Mouse (Mus musculus) stomach, embryonic 16.5 days (tissue): ENCODE results near the gene Gm19684. TPM values are rescaled to one million over a fixed set of nuclear protein-coding genes. Genes with fewer than 3 reads are reported as not detected.
"Not testable (repeated sequence)": the region's sequence is repeated elsewhere in the genome, so short reads cannot be mapped to it uniquely, and the experiment has no call there.

Experiments used
- ATAC-seq: fragments of 200-750 bp; cut with Nextera tagmentation; 2 replicates; pipeline ENCODE4 v1.8.0; 2017; ENCODE audit warnings: moderate number of reproducible peaks, moderate TSS enrichment; ENCODE audit not compliant: insufficient read depth, low FRiP score
- H3K27ac ChIP-seq: fragments of 300-500 bp; sonication (generic); 2 replicates; pipeline ENCODE4 v1.5.1; 2014; ENCODE audit warnings: low read length
- H3K27me3 ChIP-seq: fragments of 300-500 bp; sonication (generic); 2 replicates; pipeline ENCODE4 v1.6.1; 2014; ENCODE audit warnings: low read length, control low read depth, mixed read lengths; ENCODE audit not compliant: control insufficient read depth, insufficient read depth
- H3K36me3 ChIP-seq: fragments of 300-500 bp; sonication (generic); 2 replicates; pipeline ENCODE4 v1.6.1; 2014; ENCODE audit warnings: low read length; ENCODE audit not compliant: control insufficient read depth, insufficient read depth
- H3K4me1 ChIP-seq: fragments of 300-500 bp; sonication (generic); 2 replicates; pipeline ENCODE4 v1.6.1; 2014; ENCODE audit warnings: low read length, control low read depth, mixed read lengths; ENCODE audit not compliant: control insufficient read depth, insufficient read depth
- H3K4me2 ChIP-seq: fragments of 300-500 bp; sonication (generic); 2 replicates; pipeline ENCODE4 v1.6.1; 2014; ENCODE audit warnings: low read depth, low read length, mixed read lengths
- H3K4me3 ChIP-seq: fragments of 300-500 bp; sonication (generic); replicated peaks from 2 replicates; pipeline ENCODE4 v1.5.1; 2014; ENCODE audit warnings: mild to moderate bottlenecking, low read length
- H3K9ac ChIP-seq: fragments of 300-500 bp; sonication (generic); 2 replicates; pipeline ENCODE4 v1.6.1; 2014; ENCODE audit warnings: low read length
- H3K9me3 ChIP-seq: fragments of 300-500 bp; sonication (generic); replicated peaks from 2 replicates; pipeline ENCODE4 v1.6.1; 2016; ENCODE audit warnings: low read length, control low read depth; ENCODE audit not compliant: control insufficient read depth
- WGBS: fragments of 180-500 bp; shearing (Covaris S2); extraction: QIAGEN DNeasy Blood & Tissue Kit; methylation state at CpG from one replicate; pipeline ENCODE4 v1.1.7; 2014; 5-methylcytosine and 5-hydroxymethylcytosine counted together
- polyA plus RNA-seq: library from polyadenylated mRNA; unstranded; fragments of >200 nt; fragmentation: Nextera tagmentation; extraction: Ambion mirVana; gene quantifications from 2 replicates; pipeline ENCODE4 v1.2.1, GENCODE M21; 2015

The Gm19684 gene
- polyA plus RNA-seq = not detected in 2 replicates

DNA sequence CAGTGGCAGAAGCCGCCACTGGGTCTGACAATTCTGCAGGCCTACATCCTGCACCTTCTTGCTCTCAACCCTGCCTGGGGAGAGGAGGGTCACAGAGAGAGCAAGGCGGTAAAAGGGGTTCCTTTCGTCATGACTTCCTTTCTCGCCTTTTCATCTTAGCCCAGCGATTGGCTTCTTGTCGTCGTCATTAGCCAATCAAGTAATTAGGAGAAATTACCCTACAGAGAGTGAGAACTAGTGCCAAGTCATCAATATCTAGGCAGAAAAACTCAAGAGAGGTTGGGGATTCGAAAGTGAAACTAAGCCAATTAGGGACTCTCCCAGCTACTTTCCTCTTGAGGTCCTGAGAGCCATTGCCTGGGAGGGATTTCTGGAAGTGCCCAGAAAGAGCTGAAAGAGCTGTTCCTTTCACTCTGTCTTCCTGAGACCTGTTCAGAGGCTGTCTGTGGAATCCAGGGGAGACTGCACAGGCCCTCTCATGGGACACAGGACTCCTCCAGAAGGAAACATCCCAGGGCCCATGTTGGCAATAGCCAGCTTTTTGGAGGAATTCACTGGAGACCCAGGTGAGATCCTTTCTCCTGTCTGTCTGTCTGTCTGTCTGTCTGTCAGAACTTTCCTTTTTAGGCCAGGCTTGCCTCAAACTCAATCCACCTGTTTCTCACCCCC is at the start of gene Gm19684:
Gm19684 (plus strand) TSS at position 327 of the 669 bp plus-strand sequence.
- H3K36me3 ChIP-seq, H3K9me3 ChIP-seq, H3K4me1 ChIP-seq, H3K27ac ChIP-seq, H3K27me3 ChIP-seq: not testable (repeated sequence)
- peak within 1 kb of the TSS; percentile 20 for H3K4me3 ChIP-seq
- peak; percentile 68; the same call in 1 of the 2 replicates for ATAC-seq
- H3K4me2 ChIP-seq = peak within 1 kb of the TSS; percentile 50
- peak within 1 kb of the TSS; percentile 16; the same call in 1 of the 2 replicates for H3K9ac ChIP-seq
- 7% methylated on average over 8 of the region's 8 CpGs for WGBS

DNA sequence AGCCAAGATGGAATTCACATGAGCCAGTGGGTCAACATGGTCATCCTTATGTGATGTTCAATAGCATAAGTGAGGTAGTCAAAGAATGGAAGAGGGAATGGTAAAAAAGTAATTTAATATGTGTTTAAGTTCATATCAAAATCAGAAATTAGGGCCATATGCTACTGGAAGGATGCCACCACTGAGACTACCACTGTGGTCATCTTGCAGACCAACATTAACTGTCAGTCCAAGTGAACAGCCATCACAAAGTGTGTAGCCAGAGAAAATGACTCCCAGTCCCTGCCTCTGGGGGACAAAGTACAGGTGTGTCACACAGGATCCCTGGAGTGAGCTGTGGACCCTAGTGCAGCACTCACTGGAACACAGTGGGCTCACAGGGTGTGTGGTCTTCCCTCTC is 39.6 kb upstream of the Gm19684 start:
- not testable (repeated sequence) for H3K4me2 ChIP-seq, H3K36me3 ChIP-seq, H3K27me3 ChIP-seq, H3K4me1 ChIP-seq, ATAC-seq, H3K9me3 ChIP-seq, H3K4me3 ChIP-seq, H3K27ac ChIP-seq, H3K9ac ChIP-seq

DNA sequence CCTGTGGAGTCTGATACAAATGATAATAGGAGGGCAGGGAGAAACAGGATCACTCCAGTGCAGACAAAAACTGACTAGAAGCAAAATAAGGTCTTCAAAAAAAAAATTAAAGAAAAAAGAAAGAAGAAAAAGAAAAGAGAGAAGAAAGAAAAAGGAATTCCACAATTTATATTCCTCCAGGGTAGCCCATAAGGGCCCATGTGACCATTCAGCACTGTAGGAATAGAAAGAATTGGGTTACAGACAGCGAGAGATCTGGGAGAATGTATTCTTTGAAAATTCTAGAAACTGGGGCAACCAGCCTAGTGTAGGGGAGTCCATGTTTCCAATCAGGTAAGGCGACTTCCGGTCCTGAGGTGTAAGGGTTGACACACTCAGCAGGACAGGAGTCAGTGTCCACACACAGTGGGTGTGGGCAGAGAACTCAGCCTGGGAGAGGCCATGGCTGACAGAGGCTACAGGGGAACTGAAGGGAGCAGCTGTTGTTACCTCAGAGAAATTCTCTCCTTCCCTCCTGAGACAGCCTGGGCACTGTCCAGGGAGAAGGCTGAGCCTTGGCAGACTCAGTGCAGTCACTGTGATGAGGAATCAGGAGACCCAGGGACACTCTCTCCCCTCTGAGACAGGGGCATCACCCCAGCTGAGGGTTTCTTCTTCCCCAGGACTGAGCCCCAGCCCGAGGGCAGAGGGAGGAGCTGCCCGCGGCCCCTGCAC is 38.8 kb upstream of the Gm19684 start:
- ATAC-seq, H3K27ac ChIP-seq, H3K4me1 ChIP-seq, H3K9me3 ChIP-seq, H3K36me3 ChIP-seq, H3K9ac ChIP-seq, H3K27me3 ChIP-seq: not testable (repeated sequence)
- H3K4me3 ChIP-seq = peak overlapping the region; percentile 60
- 37% methylated on average over 4 of the region's 6 CpGs for WGBS
- peak overlapping the region; percentile 99 for H3K4me2 ChIP-seq

DNA sequence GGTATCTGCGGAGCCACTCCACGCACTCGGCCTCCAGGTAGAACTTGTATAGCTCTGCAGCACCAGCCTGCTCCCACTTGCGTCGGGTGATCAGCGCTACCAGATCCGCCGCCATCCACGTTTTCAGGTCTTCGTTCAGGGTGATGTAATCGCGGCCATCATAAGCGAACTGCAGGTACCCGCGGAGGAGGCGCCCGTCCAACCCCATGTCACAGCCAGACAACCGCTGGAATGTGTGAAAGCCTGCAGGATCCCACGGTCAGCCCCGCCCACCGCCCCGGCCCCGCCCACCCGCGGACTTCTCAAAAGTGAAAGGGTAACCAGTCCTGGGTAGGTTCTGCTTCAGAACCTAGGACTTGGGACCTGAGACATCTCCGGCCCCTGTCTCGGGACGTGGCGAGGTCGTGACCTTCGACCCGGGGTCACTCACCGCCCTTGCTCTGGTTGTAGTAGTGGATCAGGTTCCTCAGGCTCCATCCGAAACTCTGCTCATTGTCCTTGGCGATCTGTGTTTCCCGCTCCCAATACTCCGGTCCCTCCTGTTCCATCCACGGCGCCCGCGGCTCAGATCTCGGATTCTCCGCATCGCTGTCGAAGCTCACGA is 38.1 kb upstream of the Gm19684 start:
- WGBS = 2% methylated on average over 46 of the region's 46 CpGs
- no peak overlapping the region for H3K27ac ChIP-seq
- ATAC-seq = peak; percentile 77

DNA sequence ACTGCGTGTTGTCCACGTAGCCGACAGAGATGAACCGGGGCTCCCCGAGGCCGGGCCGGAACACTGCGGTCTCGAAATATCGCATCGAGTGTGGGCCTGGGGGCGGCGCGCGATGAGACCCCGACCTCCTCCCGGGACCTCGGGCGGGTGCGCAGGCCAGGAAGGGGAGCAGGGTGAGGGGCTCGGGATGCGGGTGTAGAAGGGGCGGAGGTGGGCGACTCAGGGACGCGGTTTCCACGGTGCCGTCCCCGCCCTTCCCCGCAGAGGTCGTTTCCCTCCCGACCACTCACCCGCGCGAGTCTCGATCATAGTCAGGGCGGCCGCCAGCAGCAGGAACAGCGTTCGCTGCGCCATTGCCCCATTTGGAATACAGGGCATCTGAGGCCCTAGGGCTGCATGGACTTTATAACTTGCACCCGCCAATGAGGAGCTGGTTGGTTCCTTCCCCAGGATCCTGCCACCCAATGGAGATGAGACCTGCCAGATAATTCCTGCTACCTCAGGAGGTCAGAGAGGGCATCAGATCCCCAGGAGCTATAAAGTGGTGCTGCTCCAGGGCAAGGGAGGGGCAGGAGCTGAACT is 37.5 kb upstream of the Gm19684 start:
- under 1% methylated on average over 41 of the region's 42 CpGs for WGBS
- H3K9ac ChIP-seq = peak overlapping the region; percentile 63
- peak; percentile 50; the same call in 1 of the 2 replicates for ATAC-seq
- H3K27ac ChIP-seq = no peak overlapping the region
- H3K36me3 ChIP-seq = no peaks in the 10 kb centered on the region
- H3K27me3 ChIP-seq = peaks cover 7% of the 10 kb centered on the region; the same call in 1 of the 2 replicates
- peak overlapping the region; percentile 60 for H3K4me3 ChIP-seq
- no peaks in the 10 kb centered on the region; the same call in 1 of the 2 replicates for H3K4me1 ChIP-seq
- peak overlapping the region; percentile 99 for H3K4me2 ChIP-seq
- H3K9me3 ChIP-seq = no peaks in the 10 kb centered on the region

More for the DNA sequence above, 38.1 kb upstream of the Gm19684 start:
- Histone ChIP-seq H3K4me2 (peak overlapping the region; percentile 99), H3K4me1 (no peaks in the 10 kb centered on the region; the same call in 1 of the 2 replicates), H3K27me3 (peaks cover 7% of the 10 kb centered on the region; the same call in 1 of the 2 replicates), H3K36me3 (no peaks in the 10 kb centered on the region), H3K9ac (peak overlapping the region; percentile 63), H3K4me3 (peak overlapping the region; percentile 60), H3K9me3 (no peaks in the 10 kb centered on the region)

DNA sequence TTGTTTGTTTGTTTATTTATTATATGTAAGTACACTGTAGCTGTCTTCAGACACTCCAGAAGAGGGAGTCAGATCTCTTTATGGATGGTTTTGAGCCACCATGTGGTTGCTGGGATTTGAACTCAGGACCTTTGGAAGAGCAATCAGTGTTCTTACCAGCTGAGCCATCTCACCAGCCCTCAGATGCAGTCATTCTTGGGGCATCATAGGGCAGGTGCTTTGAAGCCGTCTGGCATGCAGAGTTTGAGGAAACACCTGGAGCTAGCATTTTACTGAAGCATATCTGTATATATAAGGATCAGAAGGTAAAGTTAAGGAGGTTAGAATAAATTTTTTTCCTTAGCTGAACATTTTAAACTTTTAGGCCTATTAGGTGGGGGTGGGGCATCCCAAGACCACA is 35.5 kb upstream of the Gm19684 start:
- H3K27me3 ChIP-seq, H3K4me2 ChIP-seq, H3K27ac ChIP-seq, ATAC-seq, H3K9ac ChIP-seq, H3K4me3 ChIP-seq, H3K9me3 ChIP-seq, H3K36me3 ChIP-seq, H3K4me1 ChIP-seq: not testable (repeated sequence)
- WGBS = 48% methylated on average over 1 of the region's 1 CpGs

DNA sequence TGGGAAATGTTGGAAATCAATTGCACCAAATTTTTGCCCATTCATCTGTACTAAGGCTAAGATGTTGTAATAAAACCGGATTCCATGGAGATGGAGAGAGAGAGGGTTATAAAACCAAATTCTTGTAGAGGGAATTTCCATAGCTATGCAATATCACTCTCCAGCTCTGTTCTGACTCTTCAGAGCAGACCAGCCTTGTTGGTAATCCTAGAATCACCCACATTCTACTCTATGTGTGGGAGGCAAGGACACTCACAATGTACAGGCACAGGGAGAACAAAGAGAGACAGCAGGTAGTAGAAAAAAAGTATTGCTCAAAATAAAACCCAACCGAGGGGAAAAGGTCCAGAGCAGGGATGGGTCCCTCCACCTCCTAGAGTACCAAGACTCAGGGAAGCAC is 29.5 kb upstream of the Gm19684 start:
- H3K4me3 ChIP-seq, H3K4me1 ChIP-seq, H3K36me3 ChIP-seq, H3K27me3 ChIP-seq, H3K4me2 ChIP-seq, H3K27ac ChIP-seq, H3K9me3 ChIP-seq, H3K9ac ChIP-seq, ATAC-seq: not testable (repeated sequence)
- no CpG with 5 or more reads among the region's 2 CpGs for WGBS

DNA sequence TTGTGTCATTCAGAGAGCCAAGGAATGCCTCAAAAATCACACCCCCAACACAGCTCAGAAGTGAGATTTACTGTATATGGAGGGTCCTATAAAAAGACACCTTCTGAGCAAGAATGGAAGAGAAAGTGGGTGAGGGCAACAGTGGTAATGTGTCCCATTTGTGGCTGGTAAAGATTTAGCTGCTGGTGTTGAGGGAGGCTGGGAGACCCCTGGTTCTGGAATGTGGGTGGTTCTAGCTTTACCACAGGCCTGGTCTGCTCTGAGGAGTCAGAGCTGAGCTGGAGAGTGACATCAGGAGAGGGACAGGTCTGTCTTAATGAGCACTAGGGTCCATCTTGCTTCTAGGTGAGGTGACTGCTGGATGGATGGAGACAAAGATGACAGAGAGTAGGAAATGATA is 29.0 kb upstream of the Gm19684 start:
- not testable (repeated sequence) for H3K4me3 ChIP-seq, ATAC-seq, H3K27me3 ChIP-seq, H3K4me2 ChIP-seq, H3K4me1 ChIP-seq, H3K27ac ChIP-seq, H3K9me3 ChIP-seq, H3K9ac ChIP-seq, H3K36me3 ChIP-seq

DNA sequence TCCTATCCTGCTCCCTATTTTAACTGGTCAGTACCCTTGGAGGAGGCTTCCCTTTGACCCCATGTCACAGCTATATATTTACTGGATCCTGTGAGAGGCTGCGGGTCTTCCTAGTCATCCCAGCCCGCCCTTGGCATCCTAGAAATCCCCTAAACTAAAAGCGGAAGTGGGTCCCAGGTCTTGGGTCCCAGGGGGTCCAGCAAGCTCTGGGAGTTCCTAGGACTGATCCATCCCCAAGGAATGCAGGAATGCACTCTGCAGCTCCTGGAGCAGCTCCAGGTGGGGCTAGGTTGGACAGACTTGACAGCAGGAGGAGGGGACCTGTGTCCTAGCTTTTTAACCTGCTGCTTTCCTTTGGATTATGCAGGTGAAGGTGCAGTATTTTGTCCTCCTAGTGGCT is 27.5 kb upstream of the Gm19684 start:
- no peak for ATAC-seq
- H3K4me1 ChIP-seq = no peaks in the 10 kb centered on the region
- H3K4me2 ChIP-seq = no peak overlapping the region
- no peak overlapping the region for H3K9ac ChIP-seq
- H3K27me3 ChIP-seq = no peaks in the 10 kb centered on the region
- no peaks in the 10 kb centered on the region for H3K36me3 ChIP-seq
- no peak overlapping the region for H3K27ac ChIP-seq
- 28% methylated on average over 3 of the region's 3 CpGs for WGBS
- no peak overlapping the region for H3K4me3 ChIP-seq
- H3K9me3 ChIP-seq = no peaks in the 10 kb centered on the region
